Mouse (Mus musculus): ENCODE measurements around the gene Rexo4.

GRCm38 (mm10) chr2:26908710-26909386 lies 55.3 kb downstream of the Rexo4 start:
- no peak for TF ChIP-seq CTCF (IDR thresholded peaks at IDR 0.05; ENCODE audit: extremely low read depth, insufficient read depth, insufficient read length, insufficient replicate concordance)
- TF ChIP-seq POLR2A (IDR thresholded peaks at IDR 0.05; ENCODE audit: low read depth, low read length): no peak

All from spleen, adult 2 months (tissue).